Mouse (Mus musculus) thymus, adult 2 months (tissue): ENCODE data around the gene Sufu.

Experiments
- CTCF ChIP-seq: fragments of 200-500 bp; IDR thresholded peaks from 2 replicates; pipeline ENCODE4 v1.5.1; 2012; ENCODE audit warnings: mild to moderate bottlenecking, control low read depth, low read length, moderate library complexity, borderline replicate concordance; ENCODE audit not compliant: control insufficient read depth, poor library complexity, insufficient read depth; ENCODE audit errors: extremely low read depth
- POLR2A ChIP-seq: fragments of 200-500 bp; IDR thresholded peaks from 2 replicates; pipeline ENCODE4 v1.6.1; 2012; ENCODE audit warnings: mild to moderate bottlenecking, low read length, control low read depth, moderate library complexity; ENCODE audit not compliant: control insufficient read depth, poor library complexity, insufficient read depth; ENCODE audit errors: extremely low read depth

DNA sequence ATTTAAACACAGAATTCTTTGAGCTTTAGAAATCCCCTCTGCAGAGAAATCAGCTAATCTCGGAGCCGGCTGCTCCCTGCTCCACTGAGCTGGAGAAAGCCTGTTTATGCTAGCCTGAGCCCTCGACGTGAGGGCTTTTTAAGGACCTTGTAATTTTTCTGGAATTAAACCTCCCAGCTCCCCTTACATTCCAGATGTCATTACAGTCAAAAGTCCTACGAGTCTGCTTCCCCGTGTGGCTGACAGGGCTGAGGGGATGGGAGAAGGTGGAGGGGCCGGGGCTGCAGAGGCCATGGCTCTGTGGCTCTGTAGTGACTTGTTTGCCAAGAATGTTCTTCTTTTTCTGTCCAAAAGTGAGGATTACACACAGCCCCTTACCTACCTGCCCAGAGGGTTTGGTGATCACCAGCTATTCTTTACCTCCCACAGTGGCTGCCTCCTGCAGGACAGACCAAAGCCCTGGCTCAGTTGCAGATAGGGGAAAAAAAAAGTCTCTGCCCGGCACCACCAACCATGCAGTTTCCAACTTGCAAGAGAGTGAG lies 133.8 kb downstream of the Sufu start:
- no peak for TF ChIP-seq CTCF
- no peak for TF ChIP-seq POLR2A
